Mouse (Mus musculus) ES-Bruce4 (cell line): ENCODE data around the gene Foxl2. TPM values are rescaled to one million over a fixed set of nuclear protein-coding genes. Genes with fewer than 3 reads are reported as not detected.
A peak's percentile ranks its signal among the peaks of the same experiment; 100 is the strongest.

Experiments
- H3K27ac ChIP-seq: 2 replicates; pipeline ENCODE4 v1.5.1; 2012; ENCODE audit warnings: low read length, inconsistent platforms; ENCODE audit not compliant: insufficient read depth
- H3K27me3 ChIP-seq: 2 replicates; pipeline ENCODE4 v1.6.1; 2012; ENCODE audit warnings: mild to moderate bottlenecking, low read length, inconsistent platforms; ENCODE audit not compliant: control insufficient read depth, poor library complexity, insufficient read depth, severe bottlenecking
- H3K36me3 ChIP-seq: 2 replicates; pipeline ENCODE4 v1.6.1; 2012; ENCODE audit warnings: inconsistent platforms, mild to moderate bottlenecking, low read length, moderate library complexity; ENCODE audit not compliant: control insufficient read depth, poor library complexity, insufficient read depth, severe bottlenecking
- H3K4me1 ChIP-seq: one replicate; pipeline ENCODE4 v1.8.1; 2011; ENCODE audit warnings: low read length; ENCODE audit not compliant: control insufficient read depth, insufficient read depth
- H3K4me3 ChIP-seq: 2 replicates; pipeline ENCODE4 v1.5.1; 2011; ENCODE audit warnings: low read depth, mild to moderate bottlenecking, low read length
- H3K9ac ChIP-seq: 2 replicates; pipeline ENCODE4 v1.6.1; 2012; ENCODE audit warnings: low read depth, mild to moderate bottlenecking, inconsistent platforms; ENCODE audit not compliant: poor library complexity, severe bottlenecking
- H3K9me3 ChIP-seq: replicated peaks from 2 replicates; pipeline ENCODE4 v1.6.1; 2012; ENCODE audit warnings: mild to moderate bottlenecking, low read length, inconsistent platforms; ENCODE audit not compliant: control insufficient read depth, poor library complexity, insufficient read depth, severe bottlenecking
- CTCF ChIP-seq: IDR thresholded peaks from one replicate; pipeline ENCODE4 v1.8.1; 2011; ENCODE audit warnings: low read depth, low read length
- EP300 ChIP-seq: IDR thresholded peaks from 2 replicates; pipeline ENCODE4 v1.6.1; 2011; ENCODE audit warnings: low read depth, low read length; ENCODE audit not compliant: insufficient read depth
- POLR2A ChIP-seq: IDR thresholded peaks from one replicate; pipeline ENCODE4 v1.8.1; 2011; ENCODE audit warnings: low read length; ENCODE audit not compliant: insufficient read depth
- polyA plus RNA-seq: library from polyadenylated mRNA; stranded (reverse); fragments of >200 nt; gene quantifications from 2 replicates; pipeline ENCODE4 v1.2.4, GENCODE M21; 2011; ENCODE audit warnings: low read depth; ENCODE audit not compliant: missing spikeins, insufficient read depth, insufficient read length

The Foxl2 gene
- polyA plus RNA-seq, 1 experiment: 0.67 TPM

DNA sequence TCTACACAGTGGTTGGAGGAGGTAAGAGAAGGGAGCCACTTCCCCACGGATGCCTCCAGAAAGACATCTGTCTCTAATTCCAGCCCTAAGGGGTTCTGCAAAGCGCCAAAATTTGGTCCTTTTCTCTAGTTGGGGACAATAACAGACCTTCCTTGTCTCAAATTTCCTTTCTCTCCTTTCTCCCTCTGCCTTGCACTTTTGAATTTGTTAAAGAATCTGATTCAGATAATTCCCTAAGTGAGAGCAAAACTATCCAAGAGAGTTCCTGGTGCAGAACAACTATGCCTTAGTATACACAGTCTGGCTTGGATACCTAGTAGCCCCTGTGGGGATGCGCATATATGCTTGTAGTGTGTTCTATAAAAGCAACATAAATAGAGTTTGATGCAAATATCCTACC lies 4.8 kb downstream of the Foxl2 start:
- Histone ChIP-seq H3K27me3 (peaks cover 32% of the 10 kb centered on the region), H3K4me1 (no peaks in the 10 kb centered on the region), H3K9ac (no peak overlapping the region), H3K4me3 (no peak overlapping the region), H3K27ac (no peak overlapping the region), H3K36me3 (no peaks in the 10 kb centered on the region), H3K9me3 (no peaks in the 10 kb centered on the region)
- no peak for TF ChIP-seq CTCF

DNA sequence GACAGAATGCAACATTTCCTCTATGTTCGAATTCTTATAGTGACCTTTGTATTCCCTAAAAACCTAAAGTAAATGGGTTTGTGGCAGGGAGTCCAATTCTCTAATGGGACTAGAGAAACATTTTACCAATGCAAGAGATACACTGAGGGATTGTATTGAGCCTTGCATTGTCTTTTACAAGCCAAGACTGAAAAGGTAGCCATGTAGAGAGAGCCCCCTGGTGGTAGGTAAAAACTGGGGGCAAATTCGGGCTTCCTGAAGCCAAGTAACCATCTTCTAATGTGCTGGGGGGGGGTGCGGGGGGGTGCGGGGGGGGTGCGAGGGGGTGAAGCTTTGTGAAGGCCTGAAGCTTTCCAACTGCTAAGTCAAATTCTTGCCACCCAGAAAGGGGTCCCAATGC lies 5.3 kb downstream of the Foxl2 start:
- H3K4me1 ChIP-seq: no peaks in the 10 kb centered on the region
- H3K9ac ChIP-seq: no peak overlapping the region
- no peak overlapping the region for H3K27ac ChIP-seq
- H3K36me3 ChIP-seq: no peaks in the 10 kb centered on the region
- H3K9me3 ChIP-seq: no peaks in the 10 kb centered on the region
- H3K4me3 ChIP-seq: no peak overlapping the region
- H3K27me3 ChIP-seq: peaks cover 27% of the 10 kb centered on the region
- TF ChIP-seq CTCF (no peak), EP300 (no peak), POLR2A (no peak)

DNA sequence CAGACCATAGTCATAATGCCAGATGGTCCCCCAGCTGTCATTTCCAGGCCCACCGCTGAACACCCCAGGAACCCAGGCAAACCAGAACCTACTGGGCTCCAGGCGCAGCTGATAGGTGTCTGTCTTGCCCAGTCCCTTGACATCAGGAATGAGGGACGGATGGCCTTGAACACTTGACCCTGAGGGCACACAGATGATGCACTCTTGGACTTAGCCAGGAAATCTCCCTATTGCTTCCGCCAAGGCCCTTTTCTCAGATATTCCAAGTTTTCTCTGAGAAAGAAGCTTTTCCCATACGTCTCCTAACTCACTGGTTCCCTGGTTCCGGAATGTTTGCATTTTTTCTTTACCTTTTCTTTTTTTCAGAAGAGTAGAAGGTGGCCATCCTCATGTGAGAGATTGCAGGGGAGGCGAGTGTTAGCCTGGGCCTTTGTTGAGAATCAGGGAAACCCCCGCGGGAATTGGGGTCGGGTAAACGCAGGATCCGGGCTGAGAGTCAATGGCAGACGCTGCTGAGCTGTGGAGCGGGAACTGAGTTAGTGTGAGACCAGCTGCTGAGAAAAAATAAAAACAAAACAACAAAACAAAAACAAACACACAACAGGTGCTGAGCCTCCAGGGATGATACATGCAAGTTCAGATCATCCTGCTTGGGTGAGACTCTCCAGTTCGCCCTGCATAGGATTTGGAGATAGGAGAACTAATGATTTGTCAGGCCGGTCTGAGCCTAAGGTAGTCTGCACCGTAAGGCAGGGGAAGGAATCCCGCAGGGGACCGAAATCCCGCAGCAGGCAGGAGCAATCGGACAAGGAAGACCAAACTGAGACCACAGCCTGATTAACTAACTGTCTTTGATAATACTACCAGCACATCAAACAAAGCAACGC lies 6.7 kb downstream of the Foxl2 start:
- peaks cover 13% of the 10 kb centered on the region for H3K27me3 ChIP-seq
- H3K9me3 ChIP-seq: no peaks in the 10 kb centered on the region
- H3K4me1 ChIP-seq: no peaks in the 10 kb centered on the region
- H3K36me3 ChIP-seq: no peaks in the 10 kb centered on the region
- H3K9ac ChIP-seq: no peak overlapping the region
- no peak overlapping the region for H3K27ac ChIP-seq
- H3K4me3 ChIP-seq: no peak overlapping the region
- TF ChIP-seq POLR2A: no peak
- no peak for TF ChIP-seq EP300
- no peak for TF ChIP-seq CTCF

DNA sequence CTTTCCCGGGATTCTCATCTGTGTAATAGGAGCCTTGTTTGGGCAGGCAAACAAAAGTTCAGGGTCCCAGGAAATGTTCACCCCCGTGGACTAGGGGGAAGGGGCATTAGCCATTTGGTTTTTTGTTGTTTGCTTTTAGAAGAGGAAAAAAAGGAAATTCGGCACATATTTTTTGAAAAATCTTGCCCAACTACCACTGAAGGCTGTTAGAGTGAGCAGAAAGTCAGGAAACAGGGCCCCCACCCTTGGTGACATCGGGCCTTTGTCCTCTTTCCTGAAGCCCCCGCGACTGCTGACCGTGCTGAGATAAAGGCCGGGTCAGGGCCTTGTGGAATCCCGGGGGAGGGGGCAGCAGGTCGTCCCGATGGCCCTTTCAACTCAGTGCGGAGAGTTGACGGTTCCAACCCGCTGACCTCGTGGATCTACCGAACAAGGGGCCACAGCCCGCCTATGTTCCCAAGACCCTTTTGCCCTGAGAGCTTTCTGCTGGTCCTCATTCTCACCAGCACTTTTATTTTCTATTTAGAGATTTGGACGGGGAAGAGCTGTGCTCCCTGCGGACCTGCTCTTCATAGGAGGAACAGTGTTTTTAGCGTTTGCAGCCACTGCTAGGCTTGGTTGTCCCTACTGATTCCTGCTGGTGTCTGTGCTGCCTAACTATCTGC lies 7.5 kb downstream of the Foxl2 start:
- no peak overlapping the region for H3K4me3 ChIP-seq
- TF ChIP-seq EP300: no peak
- no peak for TF ChIP-seq CTCF
- no peak for TF ChIP-seq POLR2A
- no peaks in the 10 kb centered on the region for H3K9me3 ChIP-seq
- no peaks in the 10 kb centered on the region for H3K4me1 ChIP-seq
- H3K9ac ChIP-seq: no peak overlapping the region
- H3K36me3 ChIP-seq: no peaks in the 10 kb centered on the region
- H3K27me3 ChIP-seq: peaks cover 7% of the 10 kb centered on the region
- no peak overlapping the region for H3K27ac ChIP-seq

DNA sequence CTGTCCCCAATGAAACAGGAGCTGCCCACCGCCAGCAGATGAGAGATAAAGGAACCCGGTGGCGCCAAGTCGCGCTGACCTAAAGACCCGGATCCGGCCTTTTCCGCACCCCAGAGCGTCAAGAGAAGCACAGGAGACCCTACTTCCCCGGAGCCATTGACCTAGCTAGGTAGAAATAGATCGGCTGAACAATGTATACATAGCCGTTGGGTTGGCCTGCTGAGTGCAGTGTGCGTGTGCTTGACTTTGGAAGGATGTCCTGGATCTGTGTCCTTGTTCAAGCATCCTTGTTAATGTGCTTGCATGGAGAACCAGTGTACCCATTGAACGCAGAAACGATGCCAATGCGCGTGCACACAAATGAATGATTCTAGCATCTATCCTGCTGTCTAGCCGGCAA lies 8.6 kb downstream of the Foxl2 start:
- peaks cover 1% of the 10 kb centered on the region; the same call in 1 of the 2 replicates for H3K27me3 ChIP-seq
- no peaks in the 10 kb centered on the region for H3K4me1 ChIP-seq
- no peak overlapping the region for H3K4me3 ChIP-seq
- TF ChIP-seq CTCF: no peak
- no peak for TF ChIP-seq EP300
- TF ChIP-seq POLR2A: no peak
- no peak overlapping the region for H3K9ac ChIP-seq
- H3K36me3 ChIP-seq: no peaks in the 10 kb centered on the region
- H3K9me3 ChIP-seq: no peaks in the 10 kb centered on the region
- H3K27ac ChIP-seq: no peak overlapping the region

DNA sequence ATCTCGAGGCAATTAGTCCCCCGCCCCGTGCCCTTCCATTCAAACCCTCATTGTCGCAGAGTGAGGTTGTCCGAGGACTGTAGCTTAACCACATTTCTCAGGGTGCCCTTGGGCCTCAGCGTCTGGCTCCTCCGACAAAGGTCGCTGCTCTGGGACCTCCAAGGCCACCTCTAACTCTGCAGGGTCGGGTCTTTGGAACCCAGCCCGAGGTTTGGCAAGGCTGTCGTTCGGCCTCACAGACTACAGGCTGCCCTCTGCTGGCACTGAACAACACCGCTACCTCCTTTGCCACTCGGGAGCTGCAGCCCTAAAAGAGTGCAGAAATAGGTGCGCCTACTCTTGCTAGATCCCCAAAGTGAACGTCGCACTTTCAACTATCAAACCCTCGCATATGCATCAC lies 10.0 kb downstream of the Foxl2 start:
- no peaks in the 10 kb centered on the region for H3K36me3 ChIP-seq
- no peaks in the 10 kb centered on the region for H3K4me1 ChIP-seq
- H3K27ac ChIP-seq: no peak overlapping the region
- TF ChIP-seq CTCF: peak; percentile 75
- TF ChIP-seq EP300: no peak
- TF ChIP-seq POLR2A: no peak
- H3K9ac ChIP-seq: no peak overlapping the region
- H3K9me3 ChIP-seq: no peaks in the 10 kb centered on the region
- H3K4me3 ChIP-seq: peak overlapping the region; percentile 21; the same call in 1 of the 2 replicates
- H3K27me3 ChIP-seq: peaks cover 1% of the 10 kb centered on the region; the same call in 1 of the 2 replicates
